Comparison of ENCODE assay signal across 9 mouse cellular contexts in the genomic region with DNA sequence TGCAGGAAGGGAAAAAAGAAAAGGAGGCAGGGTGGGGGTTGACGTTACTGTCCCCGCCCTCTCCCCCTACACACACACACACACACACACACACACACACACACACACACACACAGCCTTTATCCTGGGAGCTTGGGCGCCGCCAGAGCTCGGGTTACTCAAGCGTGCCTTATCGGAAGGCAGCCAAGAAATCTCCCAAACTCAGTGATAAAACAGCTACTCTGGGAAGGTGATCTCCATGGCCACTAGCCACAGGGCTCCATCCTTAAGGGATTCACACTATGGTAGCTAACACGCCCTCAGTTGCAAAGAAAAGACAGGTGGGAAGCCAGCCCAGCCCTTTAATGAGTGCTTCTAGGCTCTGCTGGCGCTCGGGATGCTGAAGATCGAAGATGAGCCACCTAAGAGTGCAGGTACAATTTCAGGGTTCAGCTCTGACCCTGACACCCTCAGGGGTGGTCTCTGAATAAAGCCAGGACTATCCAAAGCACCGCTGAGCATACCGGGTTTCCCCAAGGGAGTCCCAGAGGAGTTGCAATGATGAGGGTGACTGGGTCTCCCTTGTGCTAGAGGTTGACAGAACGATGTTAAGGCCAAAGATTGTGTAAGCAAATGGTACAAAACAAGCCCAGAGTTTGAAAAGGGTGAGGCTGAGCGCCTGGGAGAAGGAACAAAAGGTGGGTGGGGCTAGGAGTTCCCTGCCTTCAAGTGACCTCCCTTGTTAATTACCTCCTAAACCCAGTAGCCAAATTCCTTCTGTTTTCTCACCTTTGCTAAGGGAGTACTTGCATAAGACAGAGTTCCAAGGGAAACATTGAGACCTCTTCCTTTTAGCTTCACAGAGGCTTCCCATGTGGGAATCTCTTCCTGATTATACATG. TPM values are rescaled to one million over a fixed set of nuclear protein-coding genes. Genes with fewer than 3 reads are reported as not detected.
DNase-seq lines count a peak whose midpoint lies in the region; ATAC-seq lines count a peak whose summit lies in the region.
"Had no signal": no experiment of that assay in that cellular context is flagged by ENCODE, and none has a peak within 500 bp of the region (broad histone marks: within the 10 kb centered on the region; RNA-seq: fewer than 3 reads in every experiment).

No protein-coding gene starts in this region.

- 4% methylated on average over 15 of the region's 15 CpGs for WGBS in heart, embryonic 14.5 days
- WGBS in embryonic facial prominence, embryonic 14.5 days, result 5% methylated on average over 12 of the region's 15 CpGs
- WGBS in liver, embryonic 12.5 days (ENCODE audit: insufficient replicate concordance), result 6% methylated on average over 13 of the region's 15 CpGs

- intact Hi-C loops in heart, postnatal 10 days (cut with DNase I), result no loop called here

- peaks cover 2 to 3% of the 10 kb centered on the region in 2 experiments; a peak in 1 of 4 replicates for H3K4me1 ChIP-seq in heart, embryonic 14.5 days (ENCODE audit: control insufficient read depth in 2 of 2, insufficient read depth in 2 of 2, low read length in 2 of 2)
- H3K4me1 ChIP-seq in embryonic facial prominence, embryonic 14.5 days (ENCODE audit: control insufficient read depth, insufficient read depth, low read length), result peaks cover 6% of the 10 kb centered on the region; the same call in 1 of the 2 replicates
- no peaks in the 10 kb centered on the region for H3K4me1 ChIP-seq in liver, embryonic 12.5 days

- peak overlapping the region; percentile 78 for H3K4me2 ChIP-seq in heart, embryonic 14.5 days (ENCODE audit: low read length)
- peak overlapping the region; percentile 88 for H3K4me2 ChIP-seq in embryonic facial prominence, embryonic 14.5 days (ENCODE audit: low read depth, low read length)
- H3K4me2 ChIP-seq in liver, embryonic 12.5 days, result peak overlapping the region; percentile 62

- H3K27me3 ChIP-seq in heart, embryonic 14.5 days (ENCODE audit: control insufficient read depth, insufficient read depth, low read length), result peaks cover 13% of the 10 kb centered on the region
- peaks cover 23% of the 10 kb centered on the region for H3K27me3 ChIP-seq in embryonic facial prominence, embryonic 14.5 days (replicated peaks; ENCODE audit: control insufficient read depth, insufficient read depth, low read length)
- H3K27me3 ChIP-seq in liver, embryonic 12.5 days (replicated peaks), result peaks cover 27% of the 10 kb centered on the region
- H3K27me3 ChIP-seq: CH12.LX had no signal

- H3K27ac ChIP-seq in heart, embryonic 14.5 days (replicated peaks in 1 of 2; ENCODE audit: control insufficient read depth in 1 of 2, insufficient read depth in 1 of 2, low read depth in 2 of 2, low read length in 2 of 2), result no peak overlapping the region
- H3K27ac ChIP-seq in embryonic facial prominence, embryonic 14.5 days (replicated peaks; ENCODE audit: low read depth, low read length), result no peak overlapping the region
- no peak overlapping the region for H3K27ac ChIP-seq in liver, embryonic 12.5 days

- H3K4me3 ChIP-seq in heart, embryonic 14.5 days (ENCODE audit: control insufficient read depth in 1 of 2, insufficient read depth in 1 of 2, low read depth in 1 of 2, low read length in 2 of 2), result peak overlapping the region; percentile 33 to 50
- peak overlapping the region; percentile 43 for H3K4me3 ChIP-seq in embryonic facial prominence, embryonic 14.5 days (ENCODE audit: low read depth, low read length)
- H3K4me3 ChIP-seq in liver, embryonic 12.5 days, result peak overlapping the region; percentile 38

- H3K36me3 ChIP-seq in heart, embryonic 14.5 days (ENCODE audit: control insufficient read depth, insufficient read depth, low read length), result no peaks in the 10 kb centered on the region
- no peaks in the 10 kb centered on the region for H3K36me3 ChIP-seq in embryonic facial prominence, embryonic 14.5 days (ENCODE audit: control insufficient read depth, insufficient read depth, low read length)
- no peaks in the 10 kb centered on the region for H3K36me3 ChIP-seq in liver, embryonic 12.5 days

- no peak for ATAC-seq in heart, embryonic 14.5 days (ENCODE audit: insufficient number of reproducible peaks, insufficient read depth, low FRiP score, low read depth)
- peak; percentile 82 for ATAC-seq in embryonic facial prominence, embryonic 14.5 days (ENCODE audit: low read depth)
- ATAC-seq in liver, embryonic 12.5 days, result no peak
- no peak for ATAC-seq in granulocyte monocyte progenitor cell, adult 5-6 weeks (replicated peaks; ENCODE audit: poor library complexity, severe bottlenecking)
- ATAC-seq in erythroid progenitor cell, adult 5-6 weeks (replicated peaks; ENCODE audit: low FRiP score, poor library complexity, severe bottlenecking), result no peak

- no peak for DNase-seq in heart, postnatal 10 days
- peak; percentile 22 for DNase-seq in embryonic facial prominence, embryonic 14.5 days (ENCODE audit: low spot score)
- DNase-seq in kidney, adult 9 months, result peak; percentile 20
- DNase-seq in right cerebral cortex, postnatal 36 days (ENCODE audit: low spot score in 2 of 2), result peak; percentile 46 to 48

- no peaks in the 10 kb centered on the region for H3K9me3 ChIP-seq in heart, embryonic 14.5 days (ENCODE audit: control insufficient read depth, low read length)
- H3K9me3 ChIP-seq in embryonic facial prominence, embryonic 14.5 days (ENCODE audit: control insufficient read depth, low read length), result no peaks in the 10 kb centered on the region
- no peaks in the 10 kb centered on the region for H3K9me3 ChIP-seq in liver, embryonic 12.5 days (replicated peaks)

- no peak overlapping the region for H3K9ac ChIP-seq in heart, embryonic 14.5 days (ENCODE audit: low read length)
- H3K9ac ChIP-seq in embryonic facial prominence, embryonic 14.5 days (ENCODE audit: low read depth, low read length), result no peak overlapping the region
- no peak overlapping the region for H3K9ac ChIP-seq in liver, embryonic 12.5 days

RNA-seq across cellular contexts. Expression of a gene that starts 0.7 kb away (rescaled TPM):
- 5.7 and 5.8 TPM in 2 replicates for polyA plus RNA-seq in heart, embryonic 14.5 days (2014; fragmentation: Nextera tagmentation; extraction: Ambion mirVana)
- under 1 TPM; 0.42 to 0.84 TPM for total RNA-seq in heart, postnatal 10 days (2021)
- polyA plus RNA-seq in embryonic facial prominence, embryonic 14.5 days (2014; fragmentation: Nextera tagmentation; extraction: Ambion mirVana), result 0.72 and 1.2 TPM in 2 replicates
- polyA plus RNA-seq in liver, embryonic 12.5 days (2016; fragmentation: Nextera tagmentation; extraction: Ambion mirVana), result 0.05 and 0.08 TPM in 2 replicates
- total RNA-seq in granulocyte monocyte progenitor cell, adult 5-6 weeks (2014; fragmentation: Nextera tagmentation), result not detected in 2 replicates
- 0.04 TPM in 1 of 2 replicates, not detected in the other for total RNA-seq in granulocyte monocyte progenitor cell, adult 5-6 weeks (2017)
- not detected in 2 replicates for total RNA-seq in erythroid progenitor cell, adult 5-6 weeks (2015; ENCODE audit: low replicate concordance)
- total RNA-seq in erythroid progenitor cell, adult 5-6 weeks (2017; ENCODE audit: low replicate concordance), result 0.13 TPM in 1 of 2 replicates, not detected in the other
- total RNA-seq: CH12.LX had no signal

Comparison
In these comparisons a context has a peak if more than half of its experiments do, and no peak if none do; other contexts are left out.
1. DNase-seq: peak in embryonic facial prominence, embryonic 14.5 days (single experiment), kidney, adult 9 months (single experiment) and right cerebral cortex, postnatal 36 days (2 of 2); none in heart, postnatal 10 days (0 of 2).
2. Peak in every context shown above with its lines, with median percentiles within 50 percentile points of each other: H3K4me2 ChIP-seq and H3K4me3 ChIP-seq.